Mouse (Mus musculus) forebrain, embryonic 16.5 days (tissue): ENCODE data around the gene Prrg4. TPM values are rescaled to one million over a fixed set of nuclear protein-coding genes. Genes with fewer than 3 reads are reported as not detected.
A peak's percentile ranks its signal among the peaks of the same experiment; 100 is the strongest.

Experiments
- ATAC-seq: fragments of 200-750 bp; cut with Nextera tagmentation; 2 replicates; pipeline ENCODE4 v1.8.0; 2017; ENCODE audit warnings: mild to moderate bottlenecking, moderate library complexity
- H3K27ac ChIP-seq: fragments of 300-500 bp; sonication (generic); 2 replicates; pipeline ENCODE4 v1.5.1; 2014; ENCODE audit warnings: low read length, control low read depth
- H3K27me3 ChIP-seq: fragments of 300-500 bp; sonication (generic); replicated peaks from 2 replicates; pipeline ENCODE4 v1.6.1; 2014; ENCODE audit warnings: low read length; ENCODE audit not compliant: control insufficient read depth, insufficient read depth
- H3K36me3 ChIP-seq: fragments of 300-500 bp; sonication (generic); 2 replicates; pipeline ENCODE4 v1.6.1; 2014; ENCODE audit not compliant: control insufficient read depth, insufficient read depth
- H3K4me1 ChIP-seq: fragments of 300-500 bp; sonication (generic); replicated peaks from 2 replicates; pipeline ENCODE4 v1.6.1; 2014; ENCODE audit warnings: low read length; ENCODE audit not compliant: control insufficient read depth, insufficient read depth
- H3K4me2 ChIP-seq: fragments of 300-500 bp; sonication (generic); 2 replicates; pipeline ENCODE4 v1.6.1; 2014; ENCODE audit warnings: mild to moderate bottlenecking, low read length, control low read depth
- H3K4me3 ChIP-seq: fragments of 300-500 bp; sonication (generic); replicated peaks from 2 replicates; pipeline ENCODE4 v1.5.1; 2014; ENCODE audit warnings: mild to moderate bottlenecking, low read length, control low read depth
- H3K9ac ChIP-seq: fragments of 300-500 bp; sonication (generic); replicated peaks from 2 replicates; pipeline ENCODE4 v1.6.1; 2014; ENCODE audit warnings: low read depth, low read length, control low read depth
- H3K9me3 ChIP-seq: fragments of 300-500 bp; sonication (generic); 2 replicates; pipeline ENCODE4 v1.6.1; 2016; ENCODE audit warnings: low read length; ENCODE audit not compliant: control insufficient read depth
- WGBS: fragments of 180-500 bp; shearing (Covaris S2); extraction: QIAGEN DNeasy Blood & Tissue Kit; methylation state at CpG from one replicate; pipeline ENCODE4 v1.1.7; 2014; 5-methylcytosine and 5-hydroxymethylcytosine counted together
- polyA plus RNA-seq: library from polyadenylated mRNA; unstranded; fragments of >200 nt; fragmentation: Nextera tagmentation; extraction: Ambion mirVana; gene quantifications from 2 replicates; pipeline ENCODE4 v1.2.1, GENCODE M21; 2015

The Prrg4 gene
- polyA plus RNA-seq, 1 experiment from 2014 or later: 0.38 TPM

DNA sequence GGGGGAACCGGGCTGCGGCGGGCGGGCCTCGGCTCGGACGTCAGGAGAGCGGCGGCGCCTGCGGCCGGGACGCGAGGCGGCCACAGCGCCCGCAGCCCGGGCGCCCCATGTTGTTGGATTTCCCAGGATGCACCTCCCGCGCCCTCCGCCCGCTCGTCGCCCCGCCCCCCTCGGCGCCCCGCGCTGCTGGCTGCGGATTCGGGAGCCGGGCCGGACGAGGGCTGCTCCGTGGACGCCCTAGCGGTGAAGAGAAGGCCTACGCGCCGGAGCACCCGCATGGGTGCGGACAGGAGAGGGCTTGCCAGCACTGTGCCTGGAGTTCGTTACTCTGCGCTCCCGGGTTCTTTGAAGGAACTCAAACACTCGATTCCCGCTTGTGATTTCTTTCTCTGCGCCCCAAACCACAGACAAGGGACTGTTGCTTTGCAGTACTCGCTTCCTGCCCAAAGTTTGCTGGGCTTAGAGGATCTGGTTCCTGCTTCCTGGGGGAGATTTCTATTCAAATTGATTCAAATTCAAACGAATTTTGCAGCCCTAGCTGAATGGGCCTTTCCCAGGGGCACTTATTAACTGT, 32.7 kb downstream of the Prrg4 start:
- Histone ChIP-seq H3K4me2 (peak overlapping the region; percentile 81), H3K27ac (peak overlapping the region; percentile 98), H3K4me3 (peak overlapping the region; percentile 95), H3K36me3 (no peaks in the 10 kb centered on the region), H3K9me3 (no peaks in the 10 kb centered on the region), H3K4me1 (peaks cover 20% of the 10 kb centered on the region), H3K27me3 (no peaks in the 10 kb centered on the region), H3K9ac (peak overlapping the region; percentile 100)
- ATAC-seq: peak; percentile 92
- 0% methylated on average over 45 of the region's 51 CpGs for WGBS

DNA sequence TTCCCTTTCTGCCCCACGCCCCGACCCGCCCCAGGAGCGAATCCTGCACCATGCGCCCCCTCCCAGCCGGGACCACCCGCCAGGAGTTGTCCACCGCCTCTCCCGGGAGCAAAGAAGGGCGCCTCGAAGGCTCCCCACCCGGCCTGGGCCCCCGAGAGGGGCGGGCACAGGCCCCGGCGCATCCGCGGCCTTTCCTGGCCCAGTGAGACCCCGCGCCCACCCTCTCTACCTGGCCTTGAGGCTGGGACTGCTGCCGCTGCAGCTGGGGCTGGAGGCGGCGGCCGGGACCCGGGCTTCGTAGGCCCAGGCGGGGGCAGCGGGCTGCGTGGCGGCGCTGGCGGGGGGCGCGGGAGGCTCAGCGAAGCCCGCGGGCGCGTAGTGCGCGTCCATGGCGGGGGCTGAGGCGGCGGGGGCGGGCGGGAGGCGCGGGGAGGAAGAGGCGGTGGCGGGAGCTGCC, 33.3 kb downstream of the Prrg4 start, which contains the start of gene Qser1:
Gene Qser1, minus strand, starts transcription at position 390 of the 457 bp plus-strand sequence.
- H3K27me3 ChIP-seq: no peaks in the 10 kb centered on the region
- H3K27ac ChIP-seq: peak within 1 kb of the TSS; percentile 98
- no peaks in the 10 kb centered on the region for H3K9me3 ChIP-seq
- no peaks in the 10 kb centered on the region for H3K36me3 ChIP-seq
- peak within 1 kb of the TSS; percentile 100 for H3K9ac ChIP-seq
- under 1% methylated on average over 39 of the region's 50 CpGs for WGBS
- peak within 1 kb of the TSS; percentile 82 for H3K4me2 ChIP-seq
- H3K4me3 ChIP-seq: peak within 1 kb of the TSS; percentile 95
- peaks cover 20% of the 10 kb centered on the region for H3K4me1 ChIP-seq
- ATAC-seq: peak; percentile 72

GRCm38 (mm10) chr2:104815561-104816370, 33.9 kb downstream of the Prrg4 start:
- H3K9me3 ChIP-seq: no peaks in the 10 kb centered on the region
- H3K36me3 ChIP-seq: no peaks in the 10 kb centered on the region
- peak overlapping the region; percentile 82 for H3K4me2 ChIP-seq
- H3K9ac ChIP-seq: peak overlapping the region; percentile 100
- ATAC-seq: peak; percentile 17
- WGBS: 0% methylated on average over 33 of the region's 33 CpGs
- H3K27me3 ChIP-seq: no peaks in the 10 kb centered on the region
- peaks cover 20% of the 10 kb centered on the region for H3K4me1 ChIP-seq
- peak overlapping the region; percentile 98 for H3K27ac ChIP-seq
- peak overlapping the region; percentile 95 for H3K4me3 ChIP-seq

DNA sequence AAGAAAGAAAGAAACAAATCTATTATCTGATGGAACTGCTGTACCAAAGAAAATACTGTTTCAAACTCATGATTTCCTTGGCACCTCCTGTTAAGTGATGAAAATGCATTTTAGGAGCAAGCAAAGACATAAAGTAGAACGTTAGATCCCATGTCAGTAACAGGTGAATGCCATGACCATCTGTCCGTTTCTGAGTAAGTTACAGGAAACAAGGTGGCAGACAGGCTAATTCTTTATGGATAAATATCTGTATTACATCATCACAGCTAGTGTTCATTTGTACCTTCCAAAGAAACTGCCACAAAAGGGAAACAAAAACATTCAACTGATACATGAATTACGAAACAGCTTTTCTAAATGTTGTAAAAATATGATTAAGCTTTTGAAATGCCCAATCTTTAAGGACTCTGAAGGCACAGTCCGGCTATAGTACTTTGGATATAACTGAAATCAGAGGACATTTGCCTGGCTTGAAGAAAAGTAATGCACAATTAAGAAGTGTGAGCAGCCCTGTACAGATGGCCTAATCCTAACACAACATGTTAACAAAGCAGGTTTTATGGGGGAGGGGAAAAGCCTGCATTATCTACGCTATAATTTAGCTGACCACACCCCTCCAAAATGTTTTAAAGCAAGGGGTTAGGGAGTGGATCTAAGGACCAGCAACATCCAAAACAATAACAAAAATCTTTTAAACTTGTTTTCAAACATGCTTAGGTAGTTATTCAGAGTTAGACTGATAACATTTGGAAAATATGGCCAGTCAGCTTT, 35.3 kb downstream of the Prrg4 start:
- Histone ChIP-seq H3K9me3 (no peaks in the 10 kb centered on the region), H3K4me3 (peak overlapping the region; percentile 24), H3K4me1 (peaks cover 20% of the 10 kb centered on the region), H3K27me3 (no peaks in the 10 kb centered on the region), H3K9ac (0 out of 2 replicates have a peak overlapping the region, but pooled peaks have one; percentile 29), H3K27ac (peak overlapping the region; percentile 70), H3K36me3 (no peaks in the 10 kb centered on the region), H3K4me2 (peak overlapping the region; percentile 43)
- WGBS: 19% methylated on average over 5 of the region's 5 CpGs
- 0 out of 2 replicates have a peak, but pooled peaks have one; percentile 5 for ATAC-seq

GRCm38 (mm10) chr2:104805435-104805834, 44.2 kb downstream of the Prrg4 start:
- H3K9me3 ChIP-seq: no peaks in the 10 kb centered on the region
- ATAC-seq: no peak
- H3K4me1 ChIP-seq: no peaks in the 10 kb centered on the region
- H3K4me3 ChIP-seq: no peak overlapping the region
- H3K4me2 ChIP-seq: no peak overlapping the region
- no peaks in the 10 kb centered on the region for H3K36me3 ChIP-seq
- WGBS: 90% methylated on average over 1 of the region's 1 CpGs
- H3K27me3 ChIP-seq: no peaks in the 10 kb centered on the region
- H3K9ac ChIP-seq: no peak overlapping the region
- no peak overlapping the region for H3K27ac ChIP-seq

Other genes starting within 250 kb of the Prrg4 start
- gene Tcp11l1, start 137.7 kb downstream of the Prrg4 start, polyA plus RNA-seq: 51.0 and 54.0 TPM in 2 replicates
- 0.18 TPM in 1 of 2 replicates, not detected in the other for gene Pin1rt1, start 133.5 kb downstream of the Prrg4 start, polyA plus RNA-seq
- gene Depdc7, start 107.0 kb downstream of the Prrg4 start, polyA plus RNA-seq: 1.9 and 2.4 TPM in 2 replicates
- gene Qser1, start 33.1 kb downstream of the Prrg4 start, polyA plus RNA-seq: 11.1 and 12.2 TPM in 2 replicates
- 5.3 and 7.0 TPM in 2 replicates for gene Ccdc73, start 17.9 kb upstream of the Prrg4 start, polyA plus RNA-seq
- gene Eif3m, start 167.2 kb upstream of the Prrg4 start, polyA plus RNA-seq: 181 and 216 TPM in 2 replicates
- not detected in 2 replicates for gene Gm11060, start 242.1 kb upstream of the Prrg4 start, polyA plus RNA-seq